Mouse (Mus musculus) lung, embryonic 15.5 days (tissue): Measurements from ENCODE around the gene Cd40. TPM values are rescaled to one million over a fixed set of nuclear protein-coding genes. Genes with fewer than 3 reads are reported as not detected.

ENCODE experiments used
- ATAC-seq: fragments of 200-750 bp; cut with Nextera tagmentation; 2 replicates; pipeline ENCODE4 v1.8.0; 2017; ENCODE audit warnings: moderate number of reproducible peaks, borderline replicate concordance; ENCODE audit not compliant: low FRiP score, low TSS enrichment; ENCODE audit errors: extremely low read depth
- H3K27ac ChIP-seq: fragments of 300-500 bp; sonication (generic); 2 replicates; pipeline ENCODE4 v1.5.1; 2015; ENCODE audit warnings: moderate library complexity, mild to moderate bottlenecking, inconsistent platforms
- H3K27me3 ChIP-seq: fragments of 300-500 bp; sonication (generic); 2 replicates; pipeline ENCODE4 v1.6.1; 2015; ENCODE audit warnings: inconsistent platforms
- H3K36me3 ChIP-seq: fragments of 300-500 bp; sonication (generic); 2 replicates; pipeline ENCODE4 v1.6.1; 2015; ENCODE audit warnings: inconsistent platforms
- H3K4me1 ChIP-seq: fragments of 300-500 bp; sonication (generic); 2 replicates; pipeline ENCODE4 v1.6.1; 2015; ENCODE audit warnings: inconsistent platforms
- H3K4me2 ChIP-seq: fragments of 300-500 bp; sonication (generic); 2 replicates; pipeline ENCODE4 v1.6.1; 2015; ENCODE audit warnings: inconsistent platforms, mild to moderate bottlenecking, moderate library complexity
- H3K4me3 ChIP-seq: fragments of 300-500 bp; sonication (generic); 2 replicates; pipeline ENCODE4 v1.5.1; 2015; ENCODE audit warnings: mild to moderate bottlenecking, inconsistent platforms
- H3K9ac ChIP-seq: fragments of 300-500 bp; sonication (generic); 2 replicates; pipeline ENCODE4 v1.6.1; 2015; ENCODE audit warnings: inconsistent platforms
- H3K9me3 ChIP-seq: fragments of 300-500 bp; sonication (generic); 2 replicates; pipeline ENCODE4 v1.6.1; 2016; ENCODE audit warnings: inconsistent platforms
- WGBS: fragments of 180-500 bp; shearing (Covaris S2); methylation state at CpG from one replicate; pipeline ENCODE4 v1.1.7; 2015; 5-methylcytosine and 5-hydroxymethylcytosine counted together
- polyA plus RNA-seq: library from polyadenylated mRNA; unstranded; fragments of >200 nt; fragmentation: Nextera tagmentation; extraction: Ambion mirVana; gene quantifications from 2 replicates; pipeline ENCODE4 v1.2.1, GENCODE M21; 2015

Cd40 gene
- polyA plus RNA-seq, 1 experiment from 2014 or later = 35.4 TPM

DNA sequence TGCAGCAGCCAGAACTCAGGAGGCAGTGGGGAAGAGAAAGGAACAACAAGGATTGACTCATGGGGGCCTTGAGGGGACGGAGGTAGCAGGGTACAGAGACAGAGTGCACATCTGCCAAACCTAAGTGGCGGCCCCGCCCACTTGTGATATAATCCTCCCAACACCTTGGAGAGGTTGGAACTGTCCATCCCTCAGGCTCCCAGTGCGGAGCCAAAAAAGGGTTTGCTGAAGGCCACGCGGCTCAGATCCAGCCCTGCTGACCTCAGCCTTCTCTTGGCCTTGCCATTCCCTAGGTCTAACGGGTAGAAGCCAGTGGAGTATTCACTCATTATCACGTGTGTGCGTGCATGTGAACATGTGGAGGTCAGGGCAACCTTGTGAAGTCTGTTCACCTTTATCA is 25.2 kb downstream of the Cd40 start:
- H3K9me3 ChIP-seq = no peaks in the 10 kb centered on the region
- H3K27me3 ChIP-seq = peaks cover 57% of the 10 kb centered on the region
- no peaks in the 10 kb centered on the region for H3K36me3 ChIP-seq
- 24% methylated on average over 9 of the region's 9 CpGs for WGBS
- no peak for ATAC-seq
- no peak overlapping the region for H3K9ac ChIP-seq
- no peak overlapping the region for H3K4me3 ChIP-seq
- no peak overlapping the region for H3K27ac ChIP-seq
- no peak overlapping the region for H3K4me2 ChIP-seq
- H3K4me1 ChIP-seq = no peaks in the 10 kb centered on the region

DNA sequence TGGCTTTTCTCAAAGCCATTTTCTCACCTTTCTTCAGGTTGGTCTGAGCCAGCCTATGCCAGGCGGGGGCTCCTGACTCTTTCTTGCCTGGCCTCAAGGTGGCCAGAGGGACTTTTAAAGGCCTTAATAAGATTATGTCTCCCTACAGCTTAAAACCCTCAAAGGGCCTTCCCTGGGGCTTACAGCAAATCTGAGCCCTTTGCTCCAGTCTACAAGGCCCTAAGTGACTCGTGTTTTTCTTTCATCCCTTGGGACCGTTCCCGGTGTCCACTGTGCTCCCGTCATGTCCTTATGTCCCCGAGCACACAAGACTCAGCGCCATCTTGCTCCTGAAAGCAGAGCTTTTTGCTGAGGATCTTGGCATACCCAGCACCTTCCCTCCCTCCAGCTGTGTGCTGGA is 25.8 kb downstream of the Cd40 start:
- no peak overlapping the region for H3K27ac ChIP-seq
- no peaks in the 10 kb centered on the region for H3K36me3 ChIP-seq
- H3K4me3 ChIP-seq = no peak overlapping the region
- H3K4me1 ChIP-seq = no peaks in the 10 kb centered on the region
- H3K9me3 ChIP-seq = no peaks in the 10 kb centered on the region
- no peak for ATAC-seq
- 15% methylated on average over 7 of the region's 7 CpGs for WGBS
- no peak overlapping the region for H3K4me2 ChIP-seq
- no peak overlapping the region for H3K9ac ChIP-seq
- peaks cover 51% of the 10 kb centered on the region for H3K27me3 ChIP-seq

DNA sequence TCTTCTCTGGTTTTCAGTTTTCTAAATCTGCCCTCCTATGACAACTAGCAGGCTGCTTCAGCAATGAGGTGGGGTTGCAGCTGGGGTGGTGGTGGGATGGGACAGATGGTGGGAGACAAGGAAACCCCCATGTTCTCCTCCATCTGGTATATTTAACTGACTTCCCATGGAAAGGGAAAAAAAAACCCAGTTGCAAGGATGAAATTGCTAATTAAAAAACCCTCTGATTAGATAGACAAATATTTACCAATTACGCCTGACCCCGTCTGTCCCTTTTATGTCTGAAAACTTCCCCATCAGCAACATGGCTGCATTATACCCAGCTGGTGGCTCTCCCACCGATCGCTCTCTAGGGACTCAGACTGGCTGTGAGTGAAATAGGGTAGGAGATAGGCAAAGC is 31.2 kb downstream of the Cd40 start:
- Histone ChIP-seq H3K36me3 (no peaks in the 10 kb centered on the region), H3K4me1 (no peaks in the 10 kb centered on the region), H3K4me2 (no peak overlapping the region), H3K4me3 (no peak overlapping the region), H3K27ac (no peak overlapping the region), H3K27me3 (no peaks in the 10 kb centered on the region), H3K9ac (no peak overlapping the region), H3K9me3 (no peaks in the 10 kb centered on the region)
- no peak for ATAC-seq
- 71% methylated on average over 4 of the region's 4 CpGs for WGBS

DNA sequence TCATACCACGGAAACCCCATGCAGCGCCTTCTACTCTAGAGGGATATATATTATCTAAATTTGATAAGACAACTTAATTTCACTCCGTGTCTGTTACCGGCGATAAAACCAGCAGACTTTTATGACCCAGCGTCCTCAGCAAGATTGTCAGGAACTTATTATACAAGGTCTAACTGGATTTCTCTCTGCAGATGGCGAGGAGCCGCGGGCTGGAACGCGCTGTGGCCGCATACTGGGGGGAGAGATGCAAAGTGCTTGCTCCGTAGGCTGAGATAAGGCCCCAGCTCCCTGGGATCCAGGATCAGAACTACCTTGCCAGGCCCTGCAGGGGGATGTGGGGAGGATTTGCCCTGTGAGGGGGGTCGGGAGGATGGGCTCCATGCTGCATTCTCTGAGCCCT is 34.0 kb downstream of the Cd40 start:
- Histone ChIP-seq H3K4me1 (no peaks in the 10 kb centered on the region), H3K4me2 (no peak overlapping the region), H3K36me3 (no peaks in the 10 kb centered on the region), H3K27me3 (no peaks in the 10 kb centered on the region), H3K4me3 (no peak overlapping the region), H3K9me3 (no peaks in the 10 kb centered on the region), H3K27ac (no peak overlapping the region), H3K9ac (no peak overlapping the region)
- WGBS = 42% methylated on average over 14 of the region's 14 CpGs
- ATAC-seq = no peak

DNA sequence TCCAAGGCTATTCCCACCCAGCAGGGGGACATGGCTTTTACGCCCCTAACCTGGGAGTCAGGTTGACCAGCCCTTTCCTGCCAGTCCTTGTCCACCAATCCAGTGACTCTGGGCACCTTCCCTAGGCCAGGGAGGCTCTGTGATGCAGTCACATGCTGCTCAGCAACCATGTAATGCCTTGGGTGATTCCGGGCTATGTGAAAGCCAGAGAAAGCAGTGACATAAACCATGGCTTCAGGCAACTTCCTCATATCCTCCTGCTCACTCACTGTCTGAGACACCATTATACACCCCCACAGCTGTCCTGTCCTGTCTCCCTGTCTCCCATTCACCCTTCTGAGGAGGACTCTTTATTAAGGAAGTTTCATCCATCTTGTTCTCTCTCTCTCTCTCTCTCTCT is 35.2 kb downstream of the Cd40 start, which contains the start of gene 1700025C18Rik:
1700025C18Rik (minus strand) TSS at position 101 of the 400 bp plus-strand sequence.
- H3K9ac ChIP-seq = no peak within 1 kb of the TSS
- no peak within 1 kb of the TSS for H3K4me2 ChIP-seq
- no peak for ATAC-seq
- H3K36me3 ChIP-seq = no peaks in the 10 kb centered on the region
- no peak within 1 kb of the TSS for H3K4me3 ChIP-seq
- H3K9me3 ChIP-seq = no peaks in the 10 kb centered on the region
- 0 out of 2 replicates have a peak, but pooled peaks cover under 1% of the 10 kb centered on the region for H3K27me3 ChIP-seq
- no peak within 1 kb of the TSS for H3K27ac ChIP-seq
- H3K4me1 ChIP-seq = no peaks in the 10 kb centered on the region
- 80% methylated on average over 2 of the region's 2 CpGs for WGBS

DNA sequence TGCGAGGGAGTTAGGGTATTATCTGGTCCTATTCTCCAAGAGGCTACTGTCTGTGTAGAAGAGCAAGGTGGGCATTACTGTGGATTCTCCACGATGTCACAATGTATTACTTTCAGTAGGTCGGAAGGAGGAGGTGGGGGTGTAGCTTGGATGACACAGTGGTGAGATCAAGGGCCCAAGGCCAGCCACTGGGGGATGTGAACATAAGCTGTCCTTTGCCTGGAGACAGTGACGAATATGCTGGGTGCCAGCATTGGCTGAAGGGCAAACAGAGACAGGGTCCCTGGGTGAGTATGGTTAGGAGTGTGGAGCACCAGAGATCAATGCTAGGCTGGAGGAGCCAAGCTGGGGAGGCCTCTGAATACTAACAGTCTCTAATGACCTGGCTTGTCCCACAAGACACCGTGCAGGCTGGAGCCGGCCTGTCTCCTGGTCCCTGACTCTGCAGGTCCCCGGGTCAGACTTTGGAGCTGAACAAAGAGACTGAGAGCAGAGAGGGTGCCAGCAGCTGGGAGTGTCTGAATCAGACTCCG is 36.1 kb downstream of the Cd40 start:
- Histone ChIP-seq H3K4me1 (no peaks in the 10 kb centered on the region), H3K4me3 (no peak overlapping the region), H3K9ac (no peak overlapping the region), H3K27ac (no peak overlapping the region), H3K27me3 (peaks cover 9% of the 10 kb centered on the region), H3K36me3 (no peaks in the 10 kb centered on the region), H3K9me3 (no peaks in the 10 kb centered on the region), H3K4me2 (no peak overlapping the region)
- WGBS = 55% methylated on average over 8 of the region's 8 CpGs
- ATAC-seq = no peak

DNA sequence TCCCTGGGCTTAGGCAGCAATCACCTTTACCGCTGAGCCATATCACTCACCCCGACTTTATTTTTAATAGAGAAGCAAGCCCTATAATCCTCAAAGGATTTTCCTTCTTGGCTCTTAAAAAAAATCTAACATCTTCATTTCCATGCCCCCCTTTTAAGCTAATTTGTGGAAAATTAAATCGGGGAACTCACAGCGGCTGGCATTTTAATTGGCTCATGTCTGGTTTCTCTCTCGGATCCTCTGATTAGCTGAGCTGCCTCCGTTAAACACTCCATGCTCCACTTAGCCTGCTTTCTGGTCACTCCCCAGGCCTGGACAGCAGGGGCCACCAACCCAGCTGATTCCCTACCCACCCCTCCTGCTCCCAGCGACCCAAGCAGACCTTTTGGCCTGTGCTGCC is 37.0 kb downstream of the Cd40 start:
- Histone ChIP-seq H3K4me1 (no peaks in the 10 kb centered on the region), H3K9me3 (no peaks in the 10 kb centered on the region), H3K9ac (no peak overlapping the region), H3K4me3 (no peak overlapping the region), H3K4me2 (no peak overlapping the region), H3K27ac (no peak overlapping the region), H3K36me3 (no peaks in the 10 kb centered on the region), H3K27me3 (peaks cover 18% of the 10 kb centered on the region)
- 74% methylated on average over 7 of the region's 7 CpGs for WGBS
- ATAC-seq = no peak

DNA sequence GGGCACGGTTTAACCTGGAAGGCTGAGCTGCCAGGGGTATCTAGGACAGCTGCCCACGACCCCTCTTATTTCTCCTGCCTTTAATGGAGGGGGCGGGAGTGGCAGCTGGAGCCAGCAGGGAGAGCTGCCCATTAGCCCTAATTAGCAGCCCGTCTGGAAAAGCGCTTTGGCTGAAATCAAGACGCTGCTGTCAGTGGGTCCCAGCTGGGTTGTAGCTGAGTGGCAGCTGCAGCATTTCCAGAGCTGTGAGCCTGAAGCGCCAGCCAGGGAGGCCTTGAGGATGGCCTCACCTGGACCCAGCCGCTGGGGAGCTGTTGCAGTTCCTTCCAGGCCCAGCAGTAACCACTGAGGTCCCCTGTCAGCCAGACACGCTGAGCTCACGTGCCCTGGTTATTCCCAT is 40.9 kb downstream of the Cd40 start:
- Histone ChIP-seq H3K9ac (no peak overlapping the region), H3K27me3 (peaks cover 37% of the 10 kb centered on the region), H3K4me2 (no peak overlapping the region), H3K27ac (no peak overlapping the region), H3K4me3 (no peak overlapping the region), H3K4me1 (no peaks in the 10 kb centered on the region), H3K9me3 (no peaks in the 10 kb centered on the region), H3K36me3 (no peaks in the 10 kb centered on the region)
- no peak for ATAC-seq
- WGBS = 26% methylated on average over 10 of the region's 10 CpGs

DNA sequence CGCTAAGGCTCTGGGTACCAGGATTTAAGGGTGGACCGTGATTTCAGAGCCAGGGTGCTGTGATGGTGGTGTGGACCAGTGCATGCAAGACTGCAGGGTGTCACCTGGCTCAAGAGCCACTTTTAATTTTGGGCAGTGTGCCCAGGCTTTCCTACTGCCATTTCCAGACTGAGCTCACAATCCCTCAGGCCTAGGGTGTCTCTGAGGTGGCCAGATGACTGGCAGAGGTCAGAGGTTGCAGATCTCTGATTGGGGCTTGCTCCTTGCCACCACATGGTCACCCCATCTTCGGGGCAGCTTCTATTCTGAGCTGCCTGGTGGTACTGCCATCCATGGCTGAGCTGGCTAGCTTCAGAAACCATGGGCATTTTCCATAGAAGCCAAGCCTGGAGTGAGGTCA is 43.4 kb downstream of the Cd40 start:
- H3K9me3 ChIP-seq = no peaks in the 10 kb centered on the region

DNA sequence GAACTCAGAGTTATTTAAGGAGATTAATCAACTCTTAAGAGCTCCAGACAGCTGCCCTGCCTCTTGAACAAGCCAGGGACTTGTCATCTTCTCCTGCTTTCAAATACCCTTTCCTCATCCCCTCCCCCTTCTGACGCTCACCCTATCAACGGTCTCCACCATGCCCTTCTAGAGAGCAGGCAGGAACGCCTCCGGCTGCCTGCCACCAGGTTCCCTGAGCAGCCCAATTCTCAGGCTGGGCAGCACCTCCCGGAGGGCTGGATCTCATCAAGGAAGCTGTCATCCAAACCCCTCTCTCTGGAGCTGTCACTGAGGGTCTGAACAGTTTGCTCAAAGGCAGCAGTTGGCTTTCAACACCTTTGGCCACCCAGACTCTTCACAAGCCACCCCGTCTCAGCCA is 45.3 kb downstream of the Cd40 start:
- no peaks in the 10 kb centered on the region for H3K9me3 ChIP-seq
- no peaks in the 10 kb centered on the region for H3K36me3 ChIP-seq
- H3K4me2 ChIP-seq = no peak overlapping the region
- H3K9ac ChIP-seq = no peak overlapping the region
- ATAC-seq = no peak
- WGBS = under 1% methylated on average over 6 of the region's 6 CpGs
- H3K4me3 ChIP-seq = no peak overlapping the region
- no peak overlapping the region for H3K27ac ChIP-seq
- no peaks in the 10 kb centered on the region for H3K4me1 ChIP-seq
- H3K27me3 ChIP-seq = peaks cover 69% of the 10 kb centered on the region

More for the DNA sequence above, 43.4 kb downstream of the Cd40 start:
- Histone ChIP-seq H3K27ac (no peak overlapping the region), H3K36me3 (no peaks in the 10 kb centered on the region), H3K4me1 (no peaks in the 10 kb centered on the region), H3K27me3 (peaks cover 56% of the 10 kb centered on the region), H3K9ac (no peak overlapping the region), H3K4me3 (no peak overlapping the region), H3K4me2 (no peak overlapping the region)
- 75% methylated on average over 3 of the region's 3 CpGs for WGBS
- no peak for ATAC-seq

DNA sequence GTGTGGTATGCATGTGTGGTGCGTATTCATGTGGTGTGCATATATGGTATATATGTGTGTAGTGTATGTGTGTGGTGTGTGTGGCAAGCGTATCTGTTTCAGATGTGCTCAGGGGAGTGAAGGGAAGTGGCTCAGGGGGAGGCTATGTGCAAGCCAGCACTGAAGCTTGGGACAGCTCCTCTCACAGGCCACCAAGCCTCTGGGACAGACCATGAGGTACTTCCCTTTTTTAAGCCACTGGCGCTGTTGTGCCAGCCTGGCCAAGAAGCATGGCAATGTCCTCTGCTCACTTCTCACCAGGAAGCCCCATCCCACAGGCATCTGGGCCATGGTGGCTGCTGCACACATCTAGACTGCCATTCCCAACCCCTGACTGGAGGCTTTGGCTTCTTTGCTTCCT is 47.5 kb downstream of the Cd40 start:
- WGBS = 72% methylated on average over 3 of the region's 3 CpGs
- no peak overlapping the region for H3K4me2 ChIP-seq
- H3K36me3 ChIP-seq = no peaks in the 10 kb centered on the region
- ATAC-seq = no peak
- peaks cover 66% of the 10 kb centered on the region for H3K27me3 ChIP-seq
- H3K9ac ChIP-seq = no peak overlapping the region
- H3K4me1 ChIP-seq = no peaks in the 10 kb centered on the region
- no peak overlapping the region for H3K27ac ChIP-seq
- no peaks in the 10 kb centered on the region for H3K9me3 ChIP-seq
- no peak overlapping the region for H3K4me3 ChIP-seq

DNA sequence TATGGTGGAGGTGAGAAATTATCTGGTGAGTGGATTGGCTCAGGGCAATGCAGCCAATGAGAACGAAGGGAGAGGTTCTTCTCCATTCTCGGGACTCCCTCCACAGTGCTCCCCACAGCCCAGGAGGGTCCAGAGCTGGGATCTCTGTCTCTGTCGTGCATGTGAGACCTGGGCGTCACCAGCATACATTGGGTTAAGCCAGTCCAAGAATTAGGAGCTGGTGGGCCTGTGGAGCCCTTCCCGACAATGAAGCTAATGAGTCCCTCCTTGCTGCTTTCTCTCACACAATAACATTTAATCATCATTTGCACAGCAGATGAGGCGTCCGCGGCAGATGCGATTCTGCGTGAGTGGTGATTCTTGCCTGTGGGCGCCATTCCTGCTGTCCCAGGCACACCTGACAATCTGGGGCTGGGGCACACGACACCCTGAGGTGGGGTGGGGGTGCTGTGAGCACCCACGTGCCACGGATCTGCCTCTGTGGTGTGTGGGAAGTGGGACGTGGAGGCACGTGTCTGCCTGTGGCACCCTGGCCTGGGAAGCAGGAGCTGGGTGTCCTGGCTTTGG is 50.2 kb downstream of the Cd40 start:
- WGBS = 57% methylated on average over 16 of the region's 16 CpGs
- H3K4me3 ChIP-seq = no peak overlapping the region

DNA sequence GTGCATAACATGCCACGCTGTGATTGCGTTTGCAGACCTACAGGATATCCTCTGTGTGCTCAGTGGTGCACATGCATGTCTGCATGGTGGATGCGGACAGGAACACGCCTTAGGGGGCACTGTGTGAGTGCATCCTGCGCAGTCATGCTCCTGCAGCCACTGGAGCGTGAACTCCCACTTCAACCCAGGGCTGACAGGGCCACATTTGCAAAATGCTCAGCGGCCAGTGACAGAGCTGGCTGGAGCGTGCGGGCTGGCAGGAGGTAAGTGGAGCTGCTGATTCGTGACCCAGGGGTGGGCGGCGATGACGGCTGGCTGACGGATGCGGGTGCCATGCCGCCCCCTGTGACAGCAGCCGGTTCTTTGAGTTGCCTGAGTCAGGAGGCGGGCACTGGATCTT is 51.2 kb downstream of the Cd40 start:
- Histone ChIP-seq H3K9me3 (no peaks in the 10 kb centered on the region), H3K4me2 (no peak overlapping the region), H3K9ac (no peak overlapping the region), H3K4me1 (no peaks in the 10 kb centered on the region), H3K4me3 (no peak overlapping the region), H3K36me3 (no peaks in the 10 kb centered on the region), H3K27ac (no peak overlapping the region), H3K27me3 (peaks cover 86% of the 10 kb centered on the region)
- WGBS = 15% methylated on average over 18 of the region's 18 CpGs
- no peak for ATAC-seq

More for the DNA sequence above, 50.2 kb downstream of the Cd40 start:
- Histone ChIP-seq H3K4me2 (no peak overlapping the region), H3K9me3 (no peaks in the 10 kb centered on the region), H3K27me3 (peaks cover 83% of the 10 kb centered on the region), H3K4me1 (no peaks in the 10 kb centered on the region), H3K36me3 (no peaks in the 10 kb centered on the region), H3K9ac (no peak overlapping the region), H3K27ac (no peak overlapping the region)
- no peak for ATAC-seq
